Mouse (Mus musculus): ENCODE data around the gene Mmgt1.

Mmgt1 gene

GRCm38 (mm10) chrX:56597887-56598640 lies at the start of gene Mmgt1:
Mmgt1 (minus strand) TSS chrX:56598069.
- DNase-seq (ENCODE audit: extremely low read depth, insufficient read length, low spot score), result peak; percentile 92

DNA sequence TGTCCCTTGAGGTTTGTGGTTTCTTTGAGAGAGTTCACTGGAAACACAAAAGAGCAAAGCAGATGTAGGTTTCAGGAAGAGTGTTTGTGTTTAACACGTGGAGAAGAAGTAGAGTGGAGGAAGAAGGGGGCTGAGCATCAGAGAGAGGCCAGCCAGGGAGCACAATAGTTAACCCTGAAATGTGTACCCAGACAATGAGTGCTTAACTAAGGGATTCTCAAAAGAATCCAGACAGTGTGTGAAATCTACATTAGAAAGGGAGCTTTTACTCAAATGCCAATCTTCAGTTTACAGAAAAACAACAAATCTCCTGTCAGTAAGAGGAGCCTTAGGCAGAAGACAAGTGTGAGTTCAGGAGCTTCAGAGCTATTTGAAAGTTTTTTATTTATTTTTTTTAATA lies 42.2 kb upstream of the Mmgt1 start:
- DNase-seq (ENCODE audit: extremely low read depth, insufficient read length, low spot score), result no peak

DNA sequence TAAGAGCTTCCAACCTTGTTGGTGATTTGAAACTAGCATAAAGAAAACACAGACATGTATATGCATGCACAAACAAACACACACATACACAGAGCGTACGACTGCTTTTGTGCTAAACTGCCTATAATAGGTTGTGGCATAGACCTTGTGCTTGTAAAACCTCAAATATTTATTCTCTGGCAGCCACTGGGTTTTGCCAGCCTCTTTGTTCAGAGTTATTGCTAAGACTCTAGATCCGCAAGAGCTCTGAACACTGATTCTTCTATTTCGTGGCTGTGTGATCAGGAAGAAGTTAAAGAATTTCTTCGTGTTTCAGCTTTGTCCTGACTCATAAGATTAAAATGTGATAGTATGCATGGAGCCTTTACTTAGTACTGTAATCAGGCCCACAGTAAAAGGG lies 38.3 kb upstream of the Mmgt1 start:
- no peak for DNase-seq (ENCODE audit: extremely low read depth, insufficient read length, low spot score)

- DNase-seq (ENCODE audit: extremely low read depth, insufficient read length, low spot score), result no peak
Measured at GRCm38 (mm10) chrX:56615236-56615635, 17.4 kb upstream of the Mmgt1 start.

GRCm38 (mm10) chrX:56610318-56610694 lies 12.4 kb upstream of the Mmgt1 start:
- DNase-seq (ENCODE audit: extremely low read depth, insufficient read length, low spot score), result no peak

DNA sequence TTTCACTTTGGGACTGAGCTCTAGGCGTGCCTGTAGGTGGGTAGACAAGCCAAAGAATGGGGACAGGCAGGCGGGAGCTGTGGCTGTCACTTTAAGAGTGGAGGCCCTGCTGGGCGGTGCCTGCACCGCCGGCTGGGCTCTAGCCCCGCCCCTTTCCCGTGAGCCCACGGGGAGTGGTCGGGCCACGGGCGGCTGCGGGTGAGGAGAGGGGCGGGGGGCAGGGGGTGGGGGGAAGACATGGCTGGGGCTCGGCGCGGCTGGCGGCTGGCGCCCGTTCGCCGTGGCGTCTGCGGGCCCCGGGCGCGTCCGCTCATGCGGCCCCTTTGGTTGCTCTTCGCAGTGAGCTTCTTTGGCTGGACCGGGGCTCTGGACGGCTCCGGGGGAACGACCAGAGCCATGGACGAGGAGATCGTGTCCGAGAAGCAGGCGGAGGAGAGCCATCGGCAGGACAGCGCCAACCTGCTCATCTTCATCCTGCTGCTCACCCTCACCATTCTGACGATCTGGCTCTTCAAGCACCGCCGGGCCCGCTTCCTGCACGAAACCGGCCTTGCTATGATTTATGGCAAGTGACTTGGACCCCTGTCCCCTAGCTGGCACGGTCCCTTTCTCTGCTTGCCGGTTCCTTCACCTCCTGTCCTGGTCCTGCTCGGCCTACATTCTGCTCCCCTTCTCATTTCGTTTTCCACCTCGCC lies 11.9 kb upstream of the Mmgt1 start, which contains the start of gene Slc9a6:
Slc9a6 (plus strand) TSS at position 135 of the 695 bp plus-strand sequence.
- DNase-seq (ENCODE audit: extremely low read depth, insufficient read length, low spot score), result peak; percentile 81

- no peak for DNase-seq (ENCODE audit: extremely low read depth, insufficient read length, low spot score)
Measured at GRCm38 (mm10) chrX:56609285-56609622, 11.4 kb upstream of the Mmgt1 start.

DNA sequence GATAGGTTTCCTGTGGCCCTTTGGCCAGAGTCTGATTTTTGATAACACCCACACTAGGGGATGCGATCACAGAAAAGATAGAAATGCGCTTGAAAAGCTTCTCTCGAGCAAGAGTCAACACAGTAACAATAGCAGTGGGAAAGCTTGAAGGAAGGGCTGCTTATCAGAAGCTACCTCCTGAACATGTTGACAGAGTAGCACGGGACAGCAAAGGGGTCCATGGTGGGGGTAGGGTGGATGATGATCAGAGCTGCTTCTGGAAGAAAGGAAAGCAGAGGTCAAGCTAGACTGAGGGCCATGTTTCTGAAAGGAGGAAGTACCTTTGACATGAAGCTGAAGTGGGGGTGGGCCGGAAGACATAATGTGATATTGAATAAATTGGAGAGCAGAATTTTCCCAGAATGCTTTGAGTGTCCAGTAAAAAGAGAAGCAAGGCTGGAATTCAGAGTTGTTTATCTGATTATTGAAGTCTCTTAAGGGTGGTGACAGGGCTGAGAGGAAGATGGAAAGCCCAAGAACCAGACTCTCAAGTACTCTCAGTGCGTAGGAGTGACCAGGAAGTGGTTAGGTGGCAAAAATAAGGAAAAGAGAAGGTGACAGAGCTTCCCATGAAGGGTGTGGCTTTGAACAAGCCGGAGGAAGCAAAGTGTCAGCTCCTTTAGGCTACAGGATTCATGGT lies 9.3 kb upstream of the Mmgt1 start:
- DNase-seq (ENCODE audit: extremely low read depth, insufficient read length, low spot score), result no peak

DNA sequence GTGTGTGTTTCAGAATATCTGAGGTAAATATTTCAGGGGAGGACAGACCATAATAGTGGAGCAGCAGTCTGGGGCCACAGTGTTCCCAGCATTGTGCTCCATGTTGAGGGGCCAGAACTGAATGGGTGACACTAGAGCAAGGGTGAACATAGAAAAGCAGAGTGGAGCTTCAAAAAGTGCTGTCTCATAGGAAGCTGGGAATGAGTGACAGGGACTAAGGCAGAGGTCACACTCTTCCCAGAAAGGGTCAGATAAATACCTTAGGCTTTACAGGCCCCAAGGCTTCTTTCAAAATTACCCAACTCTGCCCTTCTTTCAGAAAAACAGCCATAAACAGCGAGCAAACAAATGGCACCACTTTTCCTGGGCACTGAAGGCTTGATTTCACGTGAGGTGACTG lies 8.7 kb upstream of the Mmgt1 start:
- DNase-seq (ENCODE audit: extremely low read depth, insufficient read length, low spot score), result no peak

GRCm38 (mm10) chrX:56597219-56597886 lies 516 bp downstream of the Mmgt1 start:
- DNase-seq (ENCODE audit: extremely low read depth, insufficient read length, low spot score), result no peak

- no peak for DNase-seq (ENCODE audit: extremely low read depth, insufficient read length, low spot score)
Measured at GRCm38 (mm10) chrX:56578200-56578599, 19.7 kb downstream of the Mmgt1 start.

DNA sequence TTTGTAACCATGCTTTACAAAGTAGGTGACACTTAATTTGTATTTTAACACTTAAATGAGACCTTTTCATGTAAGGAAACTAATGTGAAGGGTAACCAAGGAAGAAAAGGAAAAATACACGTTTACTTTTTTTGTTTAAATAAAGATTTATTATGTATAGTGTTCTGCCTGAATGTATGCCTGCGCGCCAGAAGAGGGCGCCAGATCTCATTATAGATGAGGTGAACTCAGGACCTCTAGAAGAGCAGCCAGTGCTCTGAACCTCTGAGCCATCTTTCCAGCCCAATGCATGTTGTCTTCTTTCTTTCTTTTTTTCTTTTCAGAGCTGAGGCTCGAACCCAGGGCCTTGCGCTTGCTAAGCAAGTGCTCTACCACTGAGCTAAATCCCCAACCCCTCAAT lies 25.4 kb downstream of the Mmgt1 start:
- no peak for DNase-seq (ENCODE audit: extremely low read depth, insufficient read length, low spot score)

DNA sequence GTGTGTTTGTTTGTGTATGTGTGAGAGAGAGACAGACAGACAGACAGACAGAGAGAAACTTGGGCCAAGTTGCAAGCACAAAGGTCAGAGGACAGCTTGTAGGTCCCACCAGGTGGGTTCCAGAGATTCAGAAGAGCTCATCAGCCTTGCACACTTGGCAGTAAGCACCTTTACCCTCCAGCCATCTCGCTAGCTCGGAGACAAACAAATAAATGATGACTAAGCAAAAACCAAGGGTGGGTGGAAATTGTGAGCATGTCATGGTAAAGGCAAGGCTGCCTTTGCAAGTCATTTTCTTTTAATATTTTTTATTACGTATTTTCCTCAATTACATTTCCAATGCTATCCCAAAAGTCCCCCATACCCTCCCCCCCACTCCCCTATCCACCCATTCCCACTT lies 44.3 kb downstream of the Mmgt1 start:
- no peak for DNase-seq (ENCODE audit: extremely low read depth, insufficient read length, low spot score)

DNA sequence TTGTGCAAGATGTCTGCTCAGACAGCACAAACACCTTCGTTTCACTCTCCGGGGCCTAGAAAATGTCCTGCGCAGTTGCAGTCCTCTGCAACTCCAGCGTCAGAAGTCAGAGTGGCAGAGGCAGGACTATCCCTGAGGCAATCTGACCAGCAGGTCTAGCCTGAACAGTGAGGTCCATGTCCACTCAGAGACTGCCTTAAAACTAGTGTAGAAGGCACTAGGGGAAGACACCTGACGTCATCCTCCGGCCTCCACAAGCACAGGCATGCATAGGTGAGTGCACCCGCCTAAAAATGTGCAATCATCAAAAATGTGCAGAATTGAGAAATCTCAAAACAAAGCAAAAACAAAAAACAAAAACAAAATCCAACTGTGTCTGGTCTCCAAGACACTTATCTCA lies 48.4 kb downstream of the Mmgt1 start, which contains the start of gene Gm648:
Gm648 (minus strand) TSS at position 101 of the 400 bp plus-strand sequence.
- no peak for DNase-seq (ENCODE audit: extremely low read depth, insufficient read length, low spot score)

GRCm38 (mm10) chrX:56537162-56537561 lies 60.7 kb downstream of the Mmgt1 start:
- DNase-seq (ENCODE audit: extremely low read depth, insufficient read length, low spot score), result no peak
